Comparison of ENCODE assay signal across 17 mouse cellular contexts in the genomic region with DNA sequence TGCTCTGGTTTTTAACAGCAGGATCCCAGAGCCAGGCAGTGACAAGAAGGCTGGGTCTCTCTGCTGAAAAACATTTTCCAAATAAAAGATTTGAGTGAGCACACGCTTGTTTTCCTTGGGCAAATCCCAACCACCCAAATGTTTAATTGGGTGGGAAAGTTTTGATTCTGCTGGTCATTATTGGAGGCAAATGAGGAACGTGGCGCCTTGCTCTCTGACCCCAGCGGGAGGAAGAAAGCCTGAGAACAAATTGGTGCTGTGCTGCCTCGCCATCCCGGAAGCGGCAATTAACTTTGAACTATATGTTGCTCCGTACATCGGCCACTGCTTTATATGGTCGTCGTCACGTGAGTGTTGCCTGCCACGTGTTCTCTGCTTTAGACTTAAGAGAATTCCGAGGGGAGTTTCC.
DNase-seq lines count a peak whose midpoint lies in the region; ATAC-seq lines count a peak whose summit lies in the region.
"Had no signal": no experiment of that assay in that cellular context is flagged by ENCODE, and none has a peak within 500 bp of the region (broad histone marks: within the 10 kb centered on the region; RNA-seq: fewer than 3 reads in every experiment).

No protein-coding gene starts in this region.

- no peaks in the 10 kb centered on the region for H3K36me3 ChIP-seq in kidney, embryonic 15.5 days
- no peaks in the 10 kb centered on the region for H3K36me3 ChIP-seq in embryonic facial prominence, embryonic 11.5 days (replicated peaks; ENCODE audit: control insufficient read depth, insufficient read depth, low read depth, low read length)
- H3K36me3 ChIP-seq in heart, embryonic 15.5 days: no peaks in the 10 kb centered on the region
- no peaks in the 10 kb centered on the region for H3K36me3 ChIP-seq in limb, embryonic 13.5 days
- H3K36me3 ChIP-seq: hindbrain, embryonic 13.5 days; lung, embryonic 15.5 days; midbrain, embryonic 13.5 days had no signal

- H3K9me3 ChIP-seq in kidney, embryonic 15.5 days (replicated peaks): no peaks in the 10 kb centered on the region
- no peaks in the 10 kb centered on the region for H3K9me3 ChIP-seq in embryonic facial prominence, embryonic 11.5 days (replicated peaks; ENCODE audit: control insufficient read depth, low read length)
- no peaks in the 10 kb centered on the region for H3K9me3 ChIP-seq in heart, embryonic 15.5 days (replicated peaks)
- H3K9me3 ChIP-seq in limb, embryonic 13.5 days: no peaks in the 10 kb centered on the region
- H3K9me3 ChIP-seq: hindbrain, embryonic 13.5 days; lung, embryonic 15.5 days; midbrain, embryonic 13.5 days had no signal

- WGBS in kidney, embryonic 15.5 days: 52% methylated on average over 14 of the region's 14 CpGs
- WGBS in embryonic facial prominence, embryonic 11.5 days: 63% methylated on average over 14 of the region's 14 CpGs
- WGBS in heart, embryonic 15.5 days: 74% methylated on average over 14 of the region's 14 CpGs
- WGBS in limb, embryonic 13.5 days: 26% methylated on average over 14 of the region's 14 CpGs

- DNase-seq in kidney, postnatal 14 days: peak; percentile 29
- DNase-seq in embryonic facial prominence, embryonic 11.5 days (ENCODE audit: low spot score): peak; percentile 10
- no peak for DNase-seq in thymus, postnatal 4 days
- no peak for DNase-seq in spleen, adult 18-20 months
- DNase-seq: cerebellum, adult 11 months; forebrain, postnatal 0 days; gastrocnemius, postnatal 36 days; kidney, adult 9 months; layer of hippocampus, adult 9-11 months; right cerebral cortex, postnatal 4 days had no signal

- H3K9ac ChIP-seq in kidney, embryonic 15.5 days: no peak overlapping the region
- H3K9ac ChIP-seq in embryonic facial prominence, embryonic 11.5 days (replicated peaks; ENCODE audit: low read length): no peak overlapping the region
- H3K9ac ChIP-seq in heart, embryonic 15.5 days: no peak overlapping the region
- H3K9ac ChIP-seq in limb, embryonic 13.5 days: no peak overlapping the region
- H3K9ac ChIP-seq: forebrain, postnatal 0 days; hindbrain, embryonic 13.5 days; lung, embryonic 15.5 days; midbrain, embryonic 13.5 days had no signal

- no peak overlapping the region for H3K4me2 ChIP-seq in kidney, embryonic 15.5 days
- H3K4me2 ChIP-seq in embryonic facial prominence, embryonic 11.5 days (ENCODE audit: low read depth, low read length): no peak overlapping the region
- H3K4me2 ChIP-seq in heart, embryonic 15.5 days: no peak overlapping the region
- H3K4me2 ChIP-seq in limb, embryonic 13.5 days (replicated peaks): peak overlapping the region; percentile 27
- H3K4me2 ChIP-seq: hindbrain, embryonic 13.5 days; lung, embryonic 15.5 days; midbrain, embryonic 13.5 days had no signal

- H3K4me1 ChIP-seq in kidney, embryonic 15.5 days: peaks cover 4% of the 10 kb centered on the region; the same call in 1 of the 2 replicates
- H3K4me1 ChIP-seq in embryonic facial prominence, embryonic 11.5 days (ENCODE audit: control insufficient read depth, insufficient read depth, low read length): no peaks in the 10 kb centered on the region
- H3K4me1 ChIP-seq in heart, embryonic 15.5 days (replicated peaks): no peaks in the 10 kb centered on the region
- H3K4me1 ChIP-seq in limb, embryonic 13.5 days: peaks cover 30% of the 10 kb centered on the region
- H3K4me1 ChIP-seq: midbrain, embryonic 13.5 days had no signal

- no peak for ATAC-seq in kidney, embryonic 15.5 days (replicated peaks; ENCODE audit: low FRiP score)
- no peak for ATAC-seq in embryonic facial prominence, embryonic 11.5 days (replicated peaks; ENCODE audit: insufficient number of reproducible peaks, low FRiP score, low TSS enrichment, low read depth)
- no peak for ATAC-seq in heart, embryonic 15.5 days (replicated peaks; ENCODE audit: insufficient number of reproducible peaks, insufficient read depth, low FRiP score, low read depth)
- ATAC-seq in limb, embryonic 13.5 days (ENCODE audit: low FRiP score, low read depth): peak; percentile 75; the same call in 1 of the 2 replicates
- ATAC-seq: forebrain, postnatal 0 days; midbrain, embryonic 13.5 days had no signal

- H3K4me3 ChIP-seq in kidney, embryonic 15.5 days (replicated peaks): no peak overlapping the region
- no peak overlapping the region for H3K4me3 ChIP-seq in embryonic facial prominence, embryonic 11.5 days (ENCODE audit: low read depth, low read length)
- no peak overlapping the region for H3K4me3 ChIP-seq in heart, embryonic 15.5 days
- no peak overlapping the region for H3K4me3 ChIP-seq in limb, embryonic 13.5 days
- H3K4me3 ChIP-seq: erythroblast, embryonic 14.5 days; hindbrain, embryonic 13.5 days; lung, embryonic 15.5 days; midbrain, embryonic 13.5 days had no signal

- no peaks in the 10 kb centered on the region for H3K27me3 ChIP-seq in kidney, embryonic 15.5 days
- H3K27me3 ChIP-seq in embryonic facial prominence, embryonic 11.5 days (ENCODE audit: control insufficient read depth, insufficient read depth, low read length): no peaks in the 10 kb centered on the region
- no peaks in the 10 kb centered on the region for H3K27me3 ChIP-seq in heart, embryonic 15.5 days
- H3K27me3 ChIP-seq in limb, embryonic 13.5 days: no peaks in the 10 kb centered on the region
- H3K27me3 ChIP-seq: hindbrain, embryonic 13.5 days; lung, embryonic 15.5 days; midbrain, embryonic 13.5 days had no signal

- no peak overlapping the region for H3K27ac ChIP-seq in kidney, embryonic 15.5 days
- no peak overlapping the region for H3K27ac ChIP-seq in embryonic facial prominence, embryonic 11.5 days (replicated peaks; ENCODE audit: low read depth, low read length)
- peak overlapping the region; percentile 27; the same call in 1 of the 2 replicates for H3K27ac ChIP-seq in heart, embryonic 15.5 days
- peak overlapping the region; percentile 52; the same call in 1 of the 2 replicates for H3K27ac ChIP-seq in limb, embryonic 13.5 days
- H3K27ac ChIP-seq: hindbrain, embryonic 13.5 days; lung, embryonic 15.5 days; midbrain, embryonic 13.5 days had no signal

Comparison
In these comparisons a context has a peak if more than half of its experiments do, and no peak if none do; other contexts are left out.
1. DNase-seq: peak in kidney, postnatal 14 days (single experiment) and embryonic facial prominence, embryonic 11.5 days (single experiment); none in thymus, postnatal 4 days (single experiment) and spleen, adult 18-20 months (0 of 2).
2. H3K27ac ChIP-seq: peak in heart, embryonic 15.5 days (single experiment) and limb, embryonic 13.5 days (single experiment); none in kidney, embryonic 15.5 days (single experiment) and embryonic facial prominence, embryonic 11.5 days (single experiment).